Mouse (Mus musculus) heart, postnatal 0 days (tissue): Measurements from ENCODE around the gene Grid1.

Experiments
- CTCF ChIP-seq: IDR thresholded peaks from 2 replicates; pipeline ENCODE4 v1.5.1; 2016; ENCODE audit warnings: antibody characterized with exemption, control low read depth, low read depth
- EP300 ChIP-seq: IDR thresholded peaks from 2 replicates; pipeline ENCODE4 v1.6.1; 2016; ENCODE audit warnings: antibody characterized with exemption, low read depth

DNA sequence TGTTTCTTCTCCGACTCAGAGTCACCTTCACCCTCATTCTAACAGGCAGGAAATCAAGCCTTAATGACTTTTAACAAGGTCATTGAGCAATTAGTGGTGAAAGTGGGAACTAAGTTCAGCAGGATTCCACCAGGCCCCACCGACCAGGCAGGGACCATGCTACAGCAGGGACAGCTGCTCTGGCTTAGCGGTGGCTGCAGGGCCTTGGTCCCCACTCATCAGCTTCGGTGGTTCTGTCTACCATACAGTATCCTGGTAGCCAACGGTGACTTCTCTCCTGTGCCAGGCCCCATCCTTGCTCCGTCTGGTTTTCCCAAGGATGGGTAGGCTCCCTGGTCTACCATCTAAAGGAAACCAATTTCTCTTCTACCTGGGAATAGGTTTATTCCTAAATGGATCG, 318.2 kb downstream of the Grid1 start:
- TF ChIP-seq CTCF (no peak), EP300 (no peak)
